Mouse (Mus musculus) liver, adult 2 months (tissue): Measurements from ENCODE around the gene Csrp2. TPM values are rescaled to one million over a fixed set of nuclear protein-coding genes. Genes with fewer than 3 reads are reported as not detected.

Experiments used
- DNase-seq: peaks from one replicate; pipeline ENCODE4 v3.0.0-alpha.2; 2011; ENCODE audit warnings: low read depth, low spot score; ENCODE audit errors: extremely low read depth
- H3K27ac ChIP-seq: fragments of 200-500 bp; replicated peaks from 2 replicates; pipeline ENCODE4 v1.5.1; 2012; ENCODE audit warnings: low read depth, mild to moderate bottlenecking, control low read depth, inconsistent platforms, low read length; ENCODE audit not compliant: insufficient read depth
- H3K27me3 ChIP-seq: fragments of 200-500 bp; 2 replicates; pipeline ENCODE4 v1.6.1; 2012; ENCODE audit warnings: mild to moderate bottlenecking, moderate library complexity, low read length, inconsistent platforms; ENCODE audit not compliant: control insufficient read depth, insufficient read depth
- H3K36me3 ChIP-seq: fragments of 200-500 bp; 2 replicates; pipeline ENCODE4 v1.6.1; 2012; ENCODE audit warnings: low read length, inconsistent platforms; ENCODE audit not compliant: control insufficient read depth, insufficient read depth
- H3K4me1 ChIP-seq: fragments of 200-500 bp; 2 replicates; pipeline ENCODE4 v1.6.1; 2011; ENCODE audit warnings: low read length; ENCODE audit not compliant: control insufficient read depth, insufficient read depth
- H3K4me3 ChIP-seq: fragments of 200-500 bp; 2 replicates; pipeline ENCODE4 v1.5.1; 2011; ENCODE audit warnings: low read depth, mild to moderate bottlenecking, control low read depth, low read length, moderate library complexity; ENCODE audit not compliant: insufficient read depth
- H3K79me2 ChIP-seq: fragments of 200-500 bp; 2 replicates; pipeline ENCODE4 v1.6.1; 2012; ENCODE audit warnings: inconsistent platforms, mild to moderate bottlenecking, low read length, moderate library complexity; ENCODE audit not compliant: control insufficient read depth, insufficient read depth
- H3K9ac ChIP-seq: fragments of 200-500 bp; 2 replicates; pipeline ENCODE4 v1.6.1; 2012; ENCODE audit warnings: low read depth, mild to moderate bottlenecking, control low read depth, inconsistent platforms, low read length
- CTCF ChIP-seq: fragments of 200-500 bp; IDR thresholded peaks from 2 replicates; pipeline ENCODE4 v1.5.1; 2011; ENCODE audit warnings: low read depth, low read length, control low read depth
- POLR2A ChIP-seq: fragments of 200-500 bp; IDR thresholded peaks from 2 replicates; pipeline ENCODE4 v1.6.1; 2011; ENCODE audit warnings: low read length, control low read depth; ENCODE audit not compliant: insufficient read depth; ENCODE audit errors: extremely low read depth
- WGBS: fragments of 180-500 bp; shearing (Covaris S2); methylation state at CpG from one replicate; pipeline ENCODE4 v1.1.7; 2018; 5-methylcytosine and 5-hydroxymethylcytosine counted together
- polyA plus RNA-seq: library from polyadenylated mRNA; depleted of rRNA; stranded (reverse); fragments of >200 nt; gene quantifications from 2 replicates; pipeline ENCODE4 v1.2.3, GENCODE M21; 2012
- total RNA-seq: library from RNA; depleted of rRNA; stranded (reverse); fragments of >200 nt; gene quantifications from 2 replicates; pipeline ENCODE4 v1.2.3, GENCODE M21; 2014

The Csrp2 gene
- total and polyA plus RNA-seq, 2 experiments: 26.0 to 76.8 TPM

DNA sequence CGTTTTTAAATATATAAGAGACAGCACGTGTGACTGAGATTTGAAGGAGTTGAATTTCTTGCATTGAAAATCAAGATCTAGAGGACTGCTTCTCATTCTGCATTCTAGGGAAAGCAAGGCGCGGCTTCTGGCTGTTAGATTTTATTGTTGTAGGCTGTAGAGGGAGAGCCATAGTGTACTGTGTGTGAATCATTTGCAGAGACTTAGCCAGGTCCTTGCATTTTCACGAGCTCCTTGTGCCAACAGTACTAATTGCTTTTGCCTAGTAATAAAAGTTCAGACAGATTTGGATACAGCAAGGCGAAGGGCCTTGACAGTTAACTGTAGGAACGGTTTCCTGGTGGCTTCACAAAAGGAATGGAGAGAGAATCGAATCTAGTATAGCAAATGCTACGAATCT, 3.0 kb downstream of the Csrp2 start:
- Histone ChIP-seq H3K79me2 (peaks cover 30% of the 10 kb centered on the region; the same call in 1 of the 2 replicates), H3K4me3 (no peak overlapping the region), H3K4me1 (peaks cover 20% of the 10 kb centered on the region), H3K9ac (no peak overlapping the region), H3K36me3 (no peaks in the 10 kb centered on the region; the same call in 1 of the 2 replicates), H3K27me3 (no peaks in the 10 kb centered on the region), H3K27ac (no peak overlapping the region)
- 40% methylated on average over 9 of the region's 9 CpGs for WGBS
- no peak for DNase-seq
- TF ChIP-seq CTCF (no peak), POLR2A (no peak)

GRCm38 (mm10) chr10:110927491-110927890, 7.9 kb downstream of the Csrp2 start:
- WGBS: 67% methylated on average over 11 of the region's 11 CpGs
- Histone ChIP-seq H3K36me3 (peaks cover 2% of the 10 kb centered on the region; the same call in 1 of the 2 replicates), H3K79me2 (peaks cover 37% of the 10 kb centered on the region), H3K4me3 (no peak overlapping the region), H3K27me3 (no peaks in the 10 kb centered on the region), H3K27ac (no peak overlapping the region), H3K4me1 (peaks cover 15% of the 10 kb centered on the region), H3K9ac (no peak overlapping the region)
- TF ChIP-seq CTCF (no peak), POLR2A (no peak)
- DNase-seq: peak; percentile 35

DNA sequence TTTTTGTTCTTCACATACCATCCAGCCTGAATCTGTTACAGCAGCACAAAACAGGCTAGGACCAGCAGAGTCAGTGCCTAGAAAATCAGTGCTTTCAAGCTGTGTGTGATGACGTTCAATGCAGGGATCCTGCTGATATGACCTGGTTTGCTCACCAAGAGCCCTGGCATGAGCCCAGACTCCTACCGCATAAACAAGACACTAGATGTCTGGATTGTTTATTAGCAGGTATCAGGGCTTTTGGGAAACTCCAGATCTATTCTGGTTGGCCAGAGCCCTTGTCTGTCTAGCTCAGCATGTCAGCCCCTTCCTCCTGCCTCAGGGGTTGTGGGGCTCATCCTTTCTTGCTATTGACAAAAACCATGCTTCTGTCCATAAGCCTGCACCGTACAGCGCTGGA, 10.2 kb downstream of the Csrp2 start:
- Histone ChIP-seq H3K9ac (no peak overlapping the region), H3K4me3 (no peak overlapping the region), H3K27me3 (no peaks in the 10 kb centered on the region), H3K36me3 (peaks cover 5% of the 10 kb centered on the region; the same call in 1 of the 2 replicates), H3K4me1 (peaks cover 6% of the 10 kb centered on the region), H3K27ac (no peak overlapping the region), H3K79me2 (peaks cover 24% of the 10 kb centered on the region)
- no peak for TF ChIP-seq CTCF
- TF ChIP-seq POLR2A: no peak
- 46% methylated on average over 4 of the region's 4 CpGs for WGBS
- DNase-seq: peak; percentile 71

DNA sequence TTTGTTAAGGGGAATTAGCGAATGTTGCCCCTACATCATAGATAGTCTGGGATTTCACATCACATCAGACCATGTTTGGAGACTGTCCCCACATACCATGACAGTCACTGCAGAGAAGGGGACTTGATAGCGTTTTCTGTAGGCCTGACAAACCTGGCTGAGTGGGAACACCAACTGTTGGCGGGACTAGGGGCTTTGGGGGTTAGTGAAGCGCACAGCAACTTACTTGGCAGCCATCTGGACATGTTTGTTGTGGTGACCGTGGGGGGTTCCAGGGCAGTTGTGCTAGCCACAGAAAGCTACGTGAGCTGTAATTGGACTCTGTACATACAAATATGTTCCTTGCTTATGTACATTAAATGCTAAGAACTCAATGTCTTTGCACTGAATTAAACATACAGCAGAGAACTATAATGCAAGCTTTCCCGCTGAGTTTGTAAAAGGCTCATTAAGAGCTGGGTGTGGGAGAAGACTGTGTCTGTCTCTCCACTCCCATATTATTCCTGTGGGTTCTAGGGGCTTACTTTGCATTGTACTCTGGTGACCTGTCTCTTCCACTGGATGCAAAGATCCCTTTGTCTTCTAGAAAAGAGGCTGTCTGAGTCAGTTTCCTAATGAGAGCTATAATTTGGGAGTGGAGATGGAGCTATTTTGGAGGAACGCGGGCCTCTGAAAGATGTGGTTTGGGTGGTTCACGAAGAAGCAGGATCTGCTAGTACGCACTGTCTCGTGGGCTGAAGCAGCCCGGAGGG, 11.7 kb downstream of the Csrp2 start:
- Histone ChIP-seq H3K27ac (no peak overlapping the region), H3K36me3 (peaks cover 12% of the 10 kb centered on the region; the same call in 1 of the 2 replicates), H3K4me3 (no peak overlapping the region), H3K4me1 (peaks cover 7% of the 10 kb centered on the region), H3K79me2 (peaks cover 17% of the 10 kb centered on the region), H3K27me3 (no peaks in the 10 kb centered on the region), H3K9ac (no peak overlapping the region)
- WGBS: 91% methylated on average over 13 of the region's 13 CpGs
- TF ChIP-seq CTCF (no peak), POLR2A (no peak)
- DNase-seq: no peak

DNA sequence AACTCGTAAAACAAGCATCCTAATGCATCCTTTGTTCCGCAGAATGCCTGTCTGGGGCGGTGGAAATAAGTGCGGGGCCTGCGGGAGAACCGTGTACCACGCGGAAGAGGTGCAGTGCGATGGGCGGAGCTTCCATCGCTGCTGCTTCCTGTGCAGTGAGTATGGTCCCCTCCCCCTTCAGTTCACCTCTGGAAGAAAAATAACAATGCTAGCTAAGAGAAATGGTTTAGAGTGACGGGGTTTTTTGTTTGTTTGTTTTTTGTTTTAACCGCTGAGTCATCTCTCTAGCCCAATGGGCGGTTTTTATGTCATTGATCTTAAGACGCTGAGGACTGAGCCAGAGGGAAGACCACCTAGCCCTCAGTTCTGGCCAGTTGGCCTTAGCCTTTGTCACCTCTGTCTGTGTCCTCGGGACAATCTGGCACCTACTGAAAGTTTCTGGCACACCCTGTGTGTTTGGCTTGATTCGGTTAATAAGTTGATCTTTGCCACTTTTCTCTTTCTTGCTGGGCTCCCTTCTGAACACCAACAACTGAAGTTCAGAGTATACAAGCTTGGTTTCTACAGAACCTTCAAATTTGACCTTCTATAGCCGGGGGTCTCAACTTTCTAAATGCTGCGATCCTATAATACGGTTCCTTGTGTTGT, 12.4 kb downstream of the Csrp2 start:
- Histone ChIP-seq H3K27me3 (no peaks in the 10 kb centered on the region), H3K36me3 (peaks cover 14% of the 10 kb centered on the region), H3K79me2 (peaks cover 17% of the 10 kb centered on the region), H3K4me3 (no peak overlapping the region), H3K27ac (no peak overlapping the region), H3K4me1 (peaks cover 7% of the 10 kb centered on the region), H3K9ac (no peak overlapping the region)
- DNase-seq: peak; percentile 74
- TF ChIP-seq POLR2A (no peak), CTCF (no peak)
- WGBS: 67% methylated on average over 20 of the region's 20 CpGs
